Mouse (Mus musculus) megakaryocyte, embryonic 14.5 days (primary cell): ENCODE measurements at regions not wholly inside any gene's neighbourhood (a gene's known extent, or its start where the extent isn't known, plus 50 kb on each side); places are given as distances from the start of the nearest gene placed in this dataset.

Experiments
- FLI1 ChIP-seq: IDR thresholded peaks from 2 replicates; pipeline ENCODE4 v1.6.1; 2012; ENCODE audit warnings: low read length, inconsistent platforms, mixed read lengths
- GATA1 ChIP-seq: IDR thresholded peaks from 3 replicates; pipeline ENCODE4 v1.6.1; 2012; ENCODE audit warnings: mixed read lengths, low read length, inconsistent platforms, borderline replicate concordance

- TF ChIP-seq GATA1 (no peak), FLI1 (no peak)
Observed at GRCm38 (mm10) chr16:5532281-5532680, 276.5 kb upstream of the Eef2kmt start.
